Mouse (Mus musculus) common myeloid progenitor, adult 5-6 weeks (primary cell): ENCODE measurements around the gene Siva1. TPM values are rescaled to one million over a fixed set of nuclear protein-coding genes. Genes with fewer than 3 reads are reported as not detected.

ENCODE experiments used
- ATAC-seq: replicated peaks from 2 replicates; pipeline ENCODE4 v1.8.0; 2016; ENCODE audit warnings: low read depth, mild to moderate bottlenecking, moderate TSS enrichment, inconsistent platforms; ENCODE audit not compliant: poor library complexity, severe bottlenecking
- total RNA-seq: library from RNA; stranded (forward); fragments of 200-1000, 187-1606 nt; gene quantifications from 2 replicates; pipeline ENCODE4 v1.2.3, GENCODE M21; 2017

The Siva1 gene
- total RNA-seq, 1 experiment from 2014 or later = 198 TPM

DNA sequence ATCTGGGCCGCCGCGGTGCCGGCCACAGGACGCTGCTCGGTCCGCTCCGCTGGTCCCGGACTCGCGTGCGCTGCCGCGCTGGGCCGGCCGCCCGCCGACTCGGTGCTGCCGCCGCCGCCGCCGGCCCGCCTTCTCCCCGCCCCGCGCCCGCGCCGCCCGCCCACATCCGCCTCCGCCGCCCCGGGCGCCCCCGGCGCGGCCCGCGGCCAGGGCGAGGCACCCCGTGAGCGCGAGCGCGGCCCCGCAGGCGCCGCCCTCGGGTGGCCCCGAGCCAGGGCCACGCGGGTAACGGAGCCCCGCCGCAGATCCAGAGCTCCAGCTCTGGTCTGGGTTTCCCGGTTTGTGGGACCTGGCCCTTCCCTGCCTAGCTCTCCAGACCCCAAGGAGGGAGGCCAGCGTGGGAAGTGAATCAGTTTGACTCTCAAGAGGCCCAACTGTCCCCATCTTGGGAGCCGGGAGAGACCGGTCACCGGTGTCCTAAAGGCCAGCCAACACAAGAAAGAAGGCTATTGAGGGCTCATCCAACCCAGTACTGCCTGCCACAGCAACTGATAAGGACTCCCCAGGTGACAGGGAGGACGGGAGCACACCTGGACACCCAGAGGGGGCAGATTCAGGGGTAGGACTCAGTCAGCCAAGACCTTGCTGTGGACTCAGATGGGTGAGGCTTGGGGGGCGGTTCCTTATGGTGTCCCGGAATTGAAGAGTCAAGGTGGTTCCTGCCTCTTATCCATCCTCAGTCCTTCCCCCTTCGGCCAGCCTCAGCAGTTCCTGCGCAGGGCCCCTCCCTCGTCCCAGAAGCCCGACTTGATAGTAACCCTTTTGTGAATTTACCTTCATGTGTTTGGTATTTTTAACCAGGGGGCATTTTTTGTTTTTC is 29.9 kb downstream of the Siva1 start, which contains the start of gene Akt1:
Akt1 (minus strand) TSS at position 753 of the 880 bp plus-strand sequence.
- peak; percentile 60 for ATAC-seq

- peak; percentile 59 for ATAC-seq
These were observed 31.0 kb downstream of the Siva1 start for GRCm38 (mm10) chr12:112675245-112676035.

- ATAC-seq = no peak
These were observed 32.6 kb downstream of the Siva1 start for GRCm38 (mm10) chr12:112677076-112677475.

GRCm38 (mm10) chr12:112677943-112678554 is 33.6 kb downstream of the Siva1 start:
- no peak for ATAC-seq

GRCm38 (mm10) chr12:112678555-112679026 is 34.1 kb downstream of the Siva1 start, which contains the start of gene Zbtb42:
Gene Zbtb42, plus strand, starts transcription at chr12:112678828.
- peak; percentile 15 for ATAC-seq

DNA sequence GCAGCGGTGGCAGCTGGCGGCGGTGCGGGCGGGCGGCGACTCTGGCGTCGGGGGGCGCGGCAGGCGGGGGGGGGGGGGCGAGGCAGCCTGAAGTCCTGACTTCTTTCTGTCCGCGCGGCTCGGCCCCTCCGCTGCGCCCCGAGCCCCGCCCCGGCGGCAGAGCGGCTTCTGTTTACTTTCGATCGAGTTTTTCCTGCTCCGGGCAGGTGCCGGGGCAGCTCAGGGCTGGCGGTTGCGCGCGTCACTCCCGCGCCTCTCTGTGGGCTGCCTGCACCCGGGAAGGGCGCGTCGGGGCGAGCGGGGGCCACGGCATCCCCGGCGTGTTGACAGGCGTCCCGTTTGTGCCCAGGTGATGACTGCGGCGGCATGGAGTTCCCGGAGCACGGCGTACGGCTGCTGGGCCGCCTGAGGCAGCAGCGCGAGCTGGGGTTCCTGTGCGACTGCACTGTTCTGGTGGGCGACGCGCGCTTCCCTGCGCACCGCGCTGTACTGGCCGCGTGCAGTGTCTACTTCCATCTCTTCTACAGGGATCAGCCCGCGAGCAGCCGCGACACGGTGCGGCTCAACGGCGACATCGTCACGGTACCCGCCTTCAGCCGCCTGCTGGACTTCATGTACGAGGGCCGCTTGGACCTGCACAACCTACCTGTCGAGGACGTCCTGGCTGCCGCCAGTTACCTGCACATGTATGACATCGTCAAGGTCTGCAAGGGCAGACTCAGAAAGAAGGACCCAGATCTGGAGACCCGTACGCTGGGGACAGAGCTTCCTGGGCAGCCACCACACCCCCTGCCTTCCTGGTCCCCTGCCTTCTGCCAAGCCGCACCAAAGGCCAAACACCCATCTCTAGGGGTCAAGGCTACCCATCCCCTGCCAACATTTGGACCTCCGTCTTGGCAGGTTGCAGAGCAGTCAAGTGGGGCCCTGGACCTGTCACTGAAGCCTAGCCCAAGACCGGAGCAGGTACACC is 34.8 kb downstream of the Siva1 start:
- ATAC-seq = no peak

DNA sequence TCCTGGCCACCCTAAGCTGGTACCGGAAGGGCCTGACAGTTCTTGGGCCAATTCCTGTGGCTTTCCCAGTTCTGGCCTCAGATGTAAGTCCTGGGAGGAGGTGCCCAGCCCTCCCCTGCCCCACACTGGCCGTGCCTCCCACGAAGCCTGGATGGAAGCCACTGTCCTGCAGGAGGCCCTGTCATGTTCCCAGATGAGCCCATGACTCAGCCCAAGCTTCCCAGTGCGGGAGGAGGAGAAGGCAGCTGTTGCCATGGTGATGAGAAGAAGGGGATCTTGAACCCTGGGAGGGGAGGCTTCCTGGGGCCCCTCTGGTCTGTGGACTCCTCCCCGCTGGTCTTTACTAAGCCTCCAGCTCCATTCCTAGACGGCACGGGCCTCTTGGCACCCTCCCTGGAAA is 38.9 kb downstream of the Siva1 start:
- ATAC-seq = no peak

GRCm38 (mm10) chr12:112688458-112688857 is 44.0 kb downstream of the Siva1 start:
- peak; percentile 71 for ATAC-seq

- peak; percentile 89 for ATAC-seq
These were observed 49.0 kb downstream of the Siva1 start for GRCm38 (mm10) chr12:112693185-112694126.

DNA sequence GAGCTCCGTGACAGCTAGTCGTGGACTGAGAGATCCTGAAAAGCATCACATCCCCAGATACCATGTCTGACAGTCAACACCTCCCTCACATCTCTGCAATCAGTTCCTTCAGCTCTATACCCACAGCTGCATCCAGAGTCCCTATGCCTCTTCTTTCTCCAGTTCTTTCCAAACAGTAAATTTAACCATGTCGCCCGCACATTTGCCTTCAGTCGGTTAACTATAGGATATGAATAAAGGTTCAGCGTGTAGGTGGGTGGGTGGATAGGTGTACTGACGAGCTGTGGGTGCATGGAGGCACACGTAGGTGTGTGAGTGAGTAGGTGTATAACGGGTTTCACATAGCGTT is 49.6 kb downstream of the Siva1 start:
- no peak for ATAC-seq

DNA sequence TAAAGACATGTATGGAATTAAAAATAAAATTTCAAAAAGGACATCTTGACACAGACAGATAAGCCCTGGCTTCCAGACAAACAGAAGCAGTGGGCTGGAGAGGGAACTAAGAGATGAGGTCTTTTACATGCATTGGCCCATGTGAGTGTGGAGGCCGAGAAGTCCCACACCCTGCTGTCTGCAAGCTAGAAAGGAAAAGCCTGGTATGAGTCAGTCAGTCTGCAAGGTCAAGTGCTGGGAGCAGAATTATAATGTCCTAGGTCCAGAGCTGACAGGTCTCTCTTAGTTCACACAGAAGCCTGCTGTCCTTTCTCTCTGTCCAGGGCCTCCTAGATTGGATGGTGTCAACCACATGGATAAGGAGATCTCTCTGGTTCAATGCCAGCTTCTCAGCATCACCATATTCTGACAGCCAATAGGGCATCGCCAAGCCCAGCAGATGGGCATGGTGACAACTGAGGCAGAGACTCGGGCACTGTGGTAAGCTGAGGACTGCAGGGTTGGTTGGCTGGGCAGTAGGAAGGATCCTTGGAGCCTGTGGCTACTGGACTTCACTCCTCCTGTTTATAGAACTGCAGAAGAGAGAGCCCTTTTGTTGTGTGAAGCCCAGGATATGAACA is 52.4 kb downstream of the Siva1 start:
- ATAC-seq = no peak

Other genes with a start within 250 kb of the Siva1 start
- not detected in 2 replicates for gene A530016L24Rik, start 155.2 kb upstream of the Siva1 start, total RNA-seq
- gene Tmem179, start 127.9 kb upstream of the Siva1 start, total RNA-seq = not detected in 2 replicates
- 4.8 and 7.0 TPM in 2 replicates for gene Inf2, start 55.9 kb upstream of the Siva1 start, total RNA-seq
- 33.6 and 35.4 TPM in 2 replicates for gene Adssl1, start 24.6 kb upstream of the Siva1 start, total RNA-seq
- 79.1 and 95.3 TPM in 2 replicates for gene Akt1, start 30.2 kb downstream of the Siva1 start, total RNA-seq
- 0.27 and 0.87 TPM in 2 replicates for gene Zbtb42, start 34.1 kb downstream of the Siva1 start, total RNA-seq
- 0.97 and 2.4 TPM in 2 replicates for gene Cep170b, start 75.8 kb downstream of the Siva1 start, total RNA-seq
- 4.6 and 8.0 TPM in 2 replicates for gene Pld4, start 116.0 kb downstream of the Siva1 start, total RNA-seq
- gene Ahnak2, start 158.0 kb downstream of the Siva1 start, total RNA-seq = not detected in 2 replicates
- 0.18 TPM in 1 of 2 replicates, not detected in the other for gene Clba1, start 164.3 kb downstream of the Siva1 start, total RNA-seq
- 59.4 and 64.7 TPM in 2 replicates for gene Cdca4, start 184.7 kb downstream of the Siva1 start, total RNA-seq
- 5.4 and 9.3 TPM in 2 replicates for gene Gpr132, start 223.5 kb downstream of the Siva1 start, total RNA-seq